Mouse (Mus musculus): ENCODE results near the gene Klk8. TPM values are rescaled to one million over a fixed set of nuclear protein-coding genes. Genes with fewer than 3 reads are reported as not detected.

The Klk8 gene
- polyA plus RNA-seq, 2 experiments, result 5.0 to 10.0 TPM

- no peaks in the 10 kb centered on the region for H3K36me3 ChIP-seq (replicated peaks; ENCODE audit: control insufficient read depth, insufficient read depth, low read depth)
- TF ChIP-seq CTCF (IDR thresholded peaks at IDR 0.05; ENCODE audit: low read depth) (no peak), EP300 (IDR thresholded peaks at IDR 0.05; ENCODE audit: low read depth) (no peak)
- ATAC-seq (ENCODE audit: insufficient read depth) (no peak), DNase-seq (ENCODE audit: low read depth in 3 of 3, low spot score in 3 of 3) (no peak)
- no peaks in the 10 kb centered on the region for H3K4me1 ChIP-seq (replicated peaks; ENCODE audit: control insufficient read depth in 2 of 2, insufficient read depth in 2 of 2, low read length in 1 of 2)
- peaks cover 15% of the 10 kb centered on the region for H3K27me3 ChIP-seq (ENCODE audit: control insufficient read depth, insufficient read depth, low read length)
- no peaks in the 10 kb centered on the region for H3K9me3 ChIP-seq (ENCODE audit: control insufficient read depth, low read length)
- H3K4me3 ChIP-seq (ENCODE audit: insufficient read depth in 1 of 2, low read depth in 2 of 2, low read length in 2 of 2), result no peak overlapping the region
- no peak overlapping the region for H3K27ac ChIP-seq
- no peak overlapping the region for H3K9ac ChIP-seq (replicated peaks)
- WGBS (ENCODE audit: insufficient replicate concordance), result 52% methylated on average over 7 of the region's 7 CpGs
- no peak overlapping the region for H3K4me2 ChIP-seq (ENCODE audit: low read depth)
These were observed 2.5 kb downstream of the Klk8 start for GRCm38 (mm10) chr7:43799876-43800275.

DNA sequence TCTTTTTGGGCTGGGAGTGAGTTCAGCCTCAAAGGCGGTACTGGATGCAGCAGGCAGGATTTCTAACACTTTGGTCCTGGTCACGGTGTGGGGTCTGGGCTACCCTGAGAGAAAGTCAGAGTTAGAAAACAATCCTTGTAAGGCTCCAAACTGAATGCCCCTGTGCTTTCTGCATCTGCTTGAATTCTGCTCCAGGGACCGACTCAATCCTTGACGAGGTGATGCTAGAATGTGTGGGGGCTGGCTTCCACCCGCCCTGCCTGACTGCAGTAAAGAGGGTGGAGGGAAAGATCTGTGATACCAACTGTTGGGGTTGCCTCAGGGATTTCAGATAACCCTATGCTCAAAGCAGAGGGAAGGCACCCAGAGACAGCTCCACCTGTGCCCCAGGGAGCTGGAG, 13.6 kb downstream of the Klk8 start, which contains the start of gene Klk7:
Klk7 (plus strand) TSS at position 301 of the 400 bp plus-strand sequence.
- Histone ChIP-seq H3K4me3 (ENCODE audit: insufficient read depth in 1 of 2, low read depth in 2 of 2, low read length in 2 of 2) (no peak within 1 kb of the TSS), H3K4me2 (ENCODE audit: low read depth) (no peak within 1 kb of the TSS), H3K9ac (replicated peaks) (no peak within 1 kb of the TSS), H3K36me3 (replicated peaks; ENCODE audit: control insufficient read depth, insufficient read depth, low read depth) (no peaks in the 10 kb centered on the region), H3K9me3 (ENCODE audit: control insufficient read depth, low read length) (no peaks in the 10 kb centered on the region), H3K27ac (no peak within 1 kb of the TSS), H3K4me1 (replicated peaks; ENCODE audit: control insufficient read depth in 2 of 2, insufficient read depth in 2 of 2, low read length in 1 of 2) (no peaks in the 10 kb centered on the region), H3K27me3 (ENCODE audit: control insufficient read depth, insufficient read depth, low read length) (no peaks in the 10 kb centered on the region)
- 47% methylated on average over 5 of the region's 5 CpGs for WGBS (ENCODE audit: insufficient replicate concordance)
- ATAC-seq (ENCODE audit: insufficient read depth) (no peak), DNase-seq (ENCODE audit: low read depth in 3 of 3, low spot score in 3 of 3) (no peak)
- TF ChIP-seq CTCF (IDR thresholded peaks at IDR 0.05; ENCODE audit: low read depth), result no peak
- no peak for TF ChIP-seq EP300 (IDR thresholded peaks at IDR 0.05; ENCODE audit: low read depth)

GRCm38 (mm10) chr7:43815211-43815610, 17.8 kb downstream of the Klk8 start:
- WGBS (ENCODE audit: insufficient replicate concordance), result 59% methylated on average over 7 of the region's 7 CpGs
- Histone ChIP-seq H3K36me3 (replicated peaks; ENCODE audit: control insufficient read depth, insufficient read depth, low read depth) (no peaks in the 10 kb centered on the region), H3K27ac (no peak overlapping the region), H3K4me2 (ENCODE audit: low read depth) (no peak overlapping the region), H3K4me1 (replicated peaks; ENCODE audit: control insufficient read depth in 2 of 2, insufficient read depth in 2 of 2, low read length in 1 of 2) (no peaks in the 10 kb centered on the region), H3K4me3 (ENCODE audit: insufficient read depth in 1 of 2, low read depth in 2 of 2, low read length in 2 of 2) (no peak overlapping the region), H3K9me3 (ENCODE audit: control insufficient read depth, low read length) (no peaks in the 10 kb centered on the region), H3K9ac (replicated peaks) (no peak overlapping the region), H3K27me3 (ENCODE audit: control insufficient read depth, insufficient read depth, low read length) (no peaks in the 10 kb centered on the region)
- DNase-seq (ENCODE audit: low read depth in 3 of 3, low spot score in 3 of 3) (no peak), ATAC-seq (ENCODE audit: insufficient read depth) (no peak)
- TF ChIP-seq CTCF (IDR thresholded peaks at IDR 0.05; ENCODE audit: low read depth) (no peak), EP300 (IDR thresholded peaks at IDR 0.05; ENCODE audit: low read depth) (no peak)

DNA sequence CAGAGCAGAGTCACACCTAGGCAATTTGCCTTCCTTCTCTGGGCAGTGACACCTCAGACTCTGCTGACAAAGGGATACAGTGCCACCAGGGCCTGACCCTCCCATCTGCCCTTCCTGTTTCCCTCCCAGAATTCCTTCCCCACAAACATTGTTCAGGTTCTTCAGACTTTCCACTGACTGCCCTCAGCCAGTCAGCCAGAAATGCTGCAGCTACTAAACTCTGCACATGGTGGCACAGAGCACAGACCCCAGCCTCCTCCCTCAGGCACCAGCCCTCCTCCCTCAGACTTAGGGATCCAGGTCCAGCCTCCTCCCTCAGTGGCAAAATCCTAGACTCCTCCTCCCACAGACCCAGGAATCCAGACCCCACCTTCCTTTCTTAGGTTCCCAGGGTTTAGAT, 19.4 kb downstream of the Klk8 start:
- H3K27ac ChIP-seq, result no peak overlapping the region
- ATAC-seq (ENCODE audit: insufficient read depth) (no peak), DNase-seq (ENCODE audit: low read depth in 3 of 3, low spot score in 3 of 3) (no peak)
- no peak for TF ChIP-seq CTCF (IDR thresholded peaks at IDR 0.05; ENCODE audit: low read depth)
- TF ChIP-seq EP300 (IDR thresholded peaks at IDR 0.05; ENCODE audit: low read depth), result no peak
- H3K36me3 ChIP-seq (replicated peaks; ENCODE audit: control insufficient read depth, insufficient read depth, low read depth), result no peaks in the 10 kb centered on the region
- no peaks in the 10 kb centered on the region for H3K27me3 ChIP-seq (ENCODE audit: control insufficient read depth, insufficient read depth, low read length)
- H3K4me3 ChIP-seq (ENCODE audit: insufficient read depth in 1 of 2, low read depth in 2 of 2, low read length in 2 of 2), result no peak overlapping the region
- H3K9ac ChIP-seq (replicated peaks), result no peak overlapping the region
- H3K4me2 ChIP-seq (ENCODE audit: low read depth), result no peak overlapping the region
- H3K4me1 ChIP-seq (replicated peaks; ENCODE audit: control insufficient read depth in 2 of 2, insufficient read depth in 2 of 2, low read length in 1 of 2), result no peaks in the 10 kb centered on the region
- no peaks in the 10 kb centered on the region for H3K9me3 ChIP-seq (ENCODE audit: control insufficient read depth, low read length)

GRCm38 (mm10) chr7:43821581-43821980, 24.2 kb downstream of the Klk8 start:
- Histone ChIP-seq H3K27ac (no peak overlapping the region), H3K27me3 (ENCODE audit: control insufficient read depth, insufficient read depth, low read length) (no peaks in the 10 kb centered on the region), H3K4me3 (ENCODE audit: insufficient read depth in 1 of 2, low read depth in 2 of 2, low read length in 2 of 2) (no peak overlapping the region), H3K9ac (replicated peaks) (no peak overlapping the region), H3K9me3 (ENCODE audit: control insufficient read depth, low read length) (no peaks in the 10 kb centered on the region), H3K4me1 (replicated peaks; ENCODE audit: control insufficient read depth in 2 of 2, insufficient read depth in 2 of 2, low read length in 1 of 2) (no peaks in the 10 kb centered on the region), H3K36me3 (replicated peaks; ENCODE audit: control insufficient read depth, insufficient read depth, low read depth) (no peaks in the 10 kb centered on the region), H3K4me2 (ENCODE audit: low read depth) (no peak overlapping the region)
- TF ChIP-seq EP300 (IDR thresholded peaks at IDR 0.05; ENCODE audit: low read depth) (no peak), CTCF (IDR thresholded peaks at IDR 0.05; ENCODE audit: low read depth) (no peak)
- no peak for DNase-seq (ENCODE audit: low read depth in 3 of 3, low spot score in 3 of 3)
- 75% methylated on average over 7 of the region's 7 CpGs for WGBS (ENCODE audit: insufficient replicate concordance)
- ATAC-seq (ENCODE audit: insufficient read depth), result no peak
